Mouse (Mus musculus): Measurements from ENCODE around the gene RPS10-NUDT3.

DNA sequence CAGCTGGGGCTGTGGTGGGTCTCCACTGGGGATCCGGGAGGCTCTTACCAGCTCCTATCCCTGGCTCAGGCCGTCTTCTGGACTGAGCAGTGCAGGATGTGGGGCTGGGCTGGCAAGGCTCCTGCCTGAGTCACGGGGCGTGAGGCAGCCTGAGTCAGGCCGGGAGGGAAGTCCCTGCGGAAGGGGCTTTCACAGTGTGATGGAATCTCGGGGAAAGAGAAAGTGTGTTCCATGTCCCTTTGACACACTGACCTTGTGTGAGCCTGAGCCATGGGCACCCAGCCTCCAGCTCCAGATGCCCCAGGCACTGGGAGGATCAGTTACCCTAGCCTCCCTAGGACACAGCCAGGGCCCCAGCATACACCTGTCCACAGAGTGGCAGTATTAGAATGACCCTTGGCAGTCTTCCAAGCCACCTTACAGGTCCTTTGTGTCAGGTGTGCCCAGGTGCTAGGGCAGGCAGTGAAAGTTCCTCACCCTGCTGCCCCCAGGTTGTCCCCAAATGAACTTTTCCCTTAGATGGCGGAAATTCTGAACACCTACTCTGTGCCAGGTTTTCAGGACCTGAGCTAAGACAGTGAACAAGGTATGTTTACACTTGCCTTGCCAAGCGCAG lies 87.7 kb downstream of the RPS10-NUDT3 start:
- TF ChIP-seq EP300 (IDR thresholded peaks at IDR 0.05; ENCODE audit: insufficient read depth, low read depth, low read length) (no peak), CTCF (IDR thresholded peaks at IDR 0.05) (no peak)
